ENCODE assay signal across 21 mouse cellular contexts in the genomic region with DNA sequence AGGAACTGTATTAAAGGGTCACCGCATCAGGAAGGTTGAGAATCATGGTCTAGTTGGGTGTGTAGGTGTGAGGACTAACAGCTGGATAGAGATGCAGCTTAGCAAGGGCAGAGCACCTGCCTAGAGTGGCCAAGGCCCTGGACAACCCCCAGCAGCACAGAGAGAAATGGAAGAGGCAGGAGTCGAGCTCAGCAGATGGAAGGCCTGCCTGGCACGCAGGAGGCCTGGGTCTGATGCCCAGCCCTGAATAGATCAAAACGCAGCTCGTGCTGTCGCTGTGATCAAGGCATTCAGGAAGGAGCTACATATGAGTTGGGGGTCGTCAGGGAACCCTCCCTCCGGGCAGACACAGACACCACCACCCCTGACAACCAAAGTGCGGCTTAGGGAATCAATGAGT. TPM values are rescaled to one million over a fixed set of nuclear protein-coding genes. Genes with fewer than 3 reads are reported as not detected.
A peak's percentile ranks its signal among the peaks of the same experiment; 100 is the strongest.
DNase-seq lines count a peak whose midpoint lies in the region; TF ChIP-seq lines count a peak whose summit lies in the region.
"Had no signal": no experiment of that assay in that cellular context is flagged by ENCODE, and none has a peak within 500 bp of the region (broad histone marks: within the 10 kb centered on the region; RNA-seq: fewer than 3 reads in every experiment).

No protein-coding gene starts in this region.

- WGBS in cerebellum, adult 2 months: 27% methylated on average over 9 of the region's 9 CpGs

- peaks cover 24% of the 10 kb centered on the region for H3K4me1 ChIP-seq in cerebellum, adult 2 months (ENCODE audit: control insufficient read depth, insufficient read depth, low read length)

- no peak for TF ChIP-seq CTCF in cerebellum, adult 2 months (IDR thresholded peaks at IDR 0.05; ENCODE audit: borderline replicate concordance, insufficient read depth, low read depth, low read length)
- TF ChIP-seq CTCF in layer of hippocampus, adult 2 months (conservative IDR thresholded peaks at IDR 0.05): no peak

- TF ChIP-seq POLR2A in cerebellum, adult 2 months (IDR thresholded peaks at IDR 0.05; ENCODE audit: borderline replicate concordance, insufficient read depth, low read length): no peak

- peak; percentile 40 to 57 for DNase-seq in cerebellum, adult 2 months
- DNase-seq in cerebellum, adult 9-10 months: no peak
- DNase-seq in cerebellum, postnatal 25 days: peak; percentile 61 to 72
- DNase-seq in cerebellum, adult 9-11 months: no peak
- no peak for DNase-seq in layer of hippocampus, adult 2 months (ENCODE audit: low spot score in 2 of 2)
- DNase-seq in layer of hippocampus, postnatal 10 days (ENCODE audit: low spot score in 2 of 2): no peak
- no peak for DNase-seq in urinary bladder, adult 18-20 months (ENCODE audit: low spot score in 2 of 2)
- DNase-seq: adrenal gland, adult 2 months; adrenal gland, postnatal 14 days; embryo, embryonic 11 days; gastrocnemius, postnatal 14 days; heart, adult 11 months; kidney, adult 18-20 months; kidney, adult 9 months had no signal

- no peak overlapping the region for H3K4me3 ChIP-seq in cerebellum, adult 2 months (replicated peaks; ENCODE audit: insufficient read depth, low read depth, low read length)
- H3K4me3 ChIP-seq in layer of hippocampus, adult 2 months: no peak overlapping the region
- H3K4me3 ChIP-seq: embryonic facial prominence, embryonic 10.5 days; embryonic facial prominence, embryonic 13.5 days; erythroblast, embryonic 14.5 days; forebrain, embryonic 12.5 days; forebrain, embryonic 15.5 days; hindbrain, embryonic 12.5 days; hindbrain, embryonic 15.5 days had no signal

- H3K27me3 ChIP-seq in cerebellum, adult 2 months (ENCODE audit: control insufficient read depth, insufficient read depth, low read length): no peaks in the 10 kb centered on the region
- H3K27me3 ChIP-seq: embryonic facial prominence, embryonic 13.5 days; forebrain, embryonic 12.5 days; forebrain, embryonic 15.5 days; hindbrain, embryonic 12.5 days; hindbrain, embryonic 15.5 days had no signal

- H3K27ac ChIP-seq in cerebellum, adult 2 months (ENCODE audit: insufficient read depth, low read length): no peak overlapping the region
- peak overlapping the region; percentile 23; the same call in 1 of the 2 replicates for H3K27ac ChIP-seq in layer of hippocampus, adult 2 months
- H3K27ac ChIP-seq: embryonic facial prominence, embryonic 10.5 days; embryonic facial prominence, embryonic 13.5 days; forebrain, embryonic 12.5 days; forebrain, embryonic 15.5 days; hindbrain, embryonic 12.5 days; hindbrain, embryonic 15.5 days had no signal

RNA-seq across cellular contexts. Expression of a gene that starts 7.4 kb away (rescaled TPM):
- 21.6 and 21.9 TPM in 2 replicates for polyA plus RNA-seq in cerebellum, adult 2 months (2012; rRNA removed)
- total RNA-seq in layer of hippocampus, adult 2 months (2021): 10 to 100 TPM; 29.2 to 30.5 TPM
- 10 to 100 TPM; 41.9 to 42.3 TPM for total RNA-seq in layer of hippocampus, postnatal 10 days (2021)

Comparison
In these comparisons a context has a peak if more than half of its experiments do, and no peak if none do; other contexts are left out.
1. DNase-seq: peak in cerebellum, adult 2 months (2 of 2) and cerebellum, postnatal 25 days (2 of 2); none in cerebellum, adult 9-10 months (single experiment), cerebellum, adult 9-11 months (single experiment), layer of hippocampus, adult 2 months (0 of 2), layer of hippocampus, postnatal 10 days (0 of 2) and urinary bladder, adult 18-20 months (0 of 2).